Mouse (Mus musculus) kidney, adult 8-10 months (tissue): ENCODE measurements around the gene Prl6a1.

Experiments used
- DNase-seq, 2 experiments: peaks; one replicate each; pipeline ENCODE4 v3.0.0; 2022

Gene Prl6a1

DNA sequence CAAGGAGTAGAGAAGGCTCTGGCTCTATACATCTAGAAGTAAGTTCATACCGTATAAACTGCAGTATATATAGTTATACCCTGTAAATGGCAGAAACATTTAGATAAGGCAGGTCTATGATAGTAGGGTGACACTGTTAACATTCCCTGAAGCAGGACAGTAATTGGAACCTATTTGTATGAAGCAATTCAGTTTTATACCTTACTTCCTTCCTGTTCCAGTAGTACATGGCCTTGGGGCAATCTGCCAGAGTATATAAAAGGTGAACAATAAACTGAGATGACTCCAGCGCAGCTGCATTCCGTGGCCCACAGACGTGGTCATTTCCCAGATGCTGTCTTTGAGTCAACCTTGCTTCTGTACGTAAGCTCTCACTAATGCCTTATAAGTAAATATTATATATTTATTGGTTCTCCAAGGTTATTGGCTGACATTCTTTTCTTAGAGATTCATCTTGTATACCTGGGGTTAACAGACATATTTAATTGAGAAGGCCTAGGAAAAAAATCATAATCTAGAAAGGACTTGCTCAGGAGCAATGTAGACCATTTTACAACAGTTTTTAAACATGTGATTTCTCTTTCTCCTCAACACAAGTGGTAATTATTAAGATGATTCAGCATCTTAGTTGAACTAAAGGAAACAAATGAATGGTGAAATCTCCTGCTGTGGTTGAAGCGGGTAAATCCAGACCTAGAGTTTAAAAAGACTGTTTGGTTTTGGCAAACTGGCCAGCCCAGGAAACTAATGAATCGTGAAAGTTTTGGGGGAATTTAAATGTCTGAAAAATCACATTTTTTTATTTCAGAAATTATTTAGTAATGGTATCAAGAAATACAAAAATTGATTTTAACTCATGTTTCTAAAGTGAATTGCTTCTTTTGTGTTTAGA, at the start of gene Prl6a1:
Gene Prl6a1, plus strand, starts transcription at position 294 of the 892 bp plus-strand sequence.
- DNase-seq, result no peak

DNA sequence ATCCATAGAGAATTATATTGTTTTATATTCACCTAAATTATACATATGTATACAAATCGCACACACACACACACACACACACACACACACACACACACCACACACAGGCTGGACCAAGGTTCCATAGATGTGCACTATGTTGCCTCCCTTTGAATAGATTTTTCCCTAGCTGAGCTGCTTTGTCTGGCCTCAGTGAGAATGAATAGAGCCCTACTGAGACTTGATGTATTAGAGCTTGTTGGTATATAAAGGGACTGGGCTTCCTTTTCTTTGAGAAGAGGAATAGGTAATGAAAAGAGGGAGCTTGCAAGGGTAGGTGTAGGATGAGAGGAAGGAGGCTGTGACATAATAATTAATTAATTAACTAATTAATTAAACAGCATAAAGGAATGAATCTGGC, 22.6 kb downstream of the Prl6a1 start:
- DNase-seq, result no peak

DNA sequence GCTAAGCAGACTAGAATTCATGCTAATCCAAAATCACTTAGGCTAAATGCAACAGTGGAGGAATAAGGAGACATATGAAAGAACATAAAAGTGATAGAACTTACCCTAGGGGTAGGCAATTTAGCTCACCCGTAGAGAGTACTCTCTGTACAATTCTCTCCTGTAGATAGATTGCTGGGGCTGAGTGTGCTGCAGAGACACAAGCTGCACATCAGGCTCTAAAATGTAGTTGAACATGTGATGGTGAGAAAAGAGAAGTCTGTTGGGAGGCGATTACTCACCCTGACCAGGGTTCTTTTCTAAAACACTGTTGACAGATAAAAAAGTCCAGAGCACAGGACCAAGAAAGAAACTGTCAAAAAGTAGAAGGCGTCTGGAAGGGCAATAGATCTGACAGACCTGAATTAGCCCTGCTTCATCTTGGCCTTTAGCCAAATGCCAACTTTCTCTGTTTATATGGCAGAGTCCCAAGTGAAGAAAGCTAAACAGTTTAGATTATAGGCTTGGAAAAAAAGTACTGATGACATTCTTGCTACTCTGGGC, 30.4 kb downstream of the Prl6a1 start:
- no peak for DNase-seq

DNA sequence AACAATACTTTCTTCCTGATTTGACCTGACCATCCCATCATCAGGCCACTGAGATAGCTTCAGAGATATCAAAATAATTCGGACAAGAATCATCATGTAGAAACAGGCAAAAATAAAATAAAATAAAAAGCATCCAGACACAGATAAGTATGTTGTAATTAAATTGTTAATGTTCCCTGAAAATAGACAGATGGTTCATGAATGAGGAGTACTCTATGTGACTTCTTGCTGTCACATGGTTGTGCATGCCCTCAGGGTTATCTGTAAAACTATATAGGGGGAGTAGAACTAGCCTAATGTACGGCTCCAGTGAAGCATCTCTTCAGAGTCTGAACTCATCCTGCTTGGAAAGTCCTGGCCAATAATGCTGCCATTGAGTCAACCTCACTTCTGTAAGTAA, 32.9 kb downstream of the Prl6a1 start, which contains the start of gene Prl8a2:
Gene Prl8a2, plus strand, starts transcription at position 301 of the 400 bp plus-strand sequence.
- DNase-seq, result no peak
